Mouse (Mus musculus) regulatory T cell (primary cell): Measurements from ENCODE around the gene Oxnad1.

ENCODE experiments used
- in situ Hi-C: fragments of 300-600 bp; cut with MboI, MseI; formaldehyde crosslinking; loops from one replicate; pipeline ENCODE4 v1.15.1; 2025; ENCODE audit warnings: high pct_unique_total_duplicates

The Oxnad1 gene

DNA sequence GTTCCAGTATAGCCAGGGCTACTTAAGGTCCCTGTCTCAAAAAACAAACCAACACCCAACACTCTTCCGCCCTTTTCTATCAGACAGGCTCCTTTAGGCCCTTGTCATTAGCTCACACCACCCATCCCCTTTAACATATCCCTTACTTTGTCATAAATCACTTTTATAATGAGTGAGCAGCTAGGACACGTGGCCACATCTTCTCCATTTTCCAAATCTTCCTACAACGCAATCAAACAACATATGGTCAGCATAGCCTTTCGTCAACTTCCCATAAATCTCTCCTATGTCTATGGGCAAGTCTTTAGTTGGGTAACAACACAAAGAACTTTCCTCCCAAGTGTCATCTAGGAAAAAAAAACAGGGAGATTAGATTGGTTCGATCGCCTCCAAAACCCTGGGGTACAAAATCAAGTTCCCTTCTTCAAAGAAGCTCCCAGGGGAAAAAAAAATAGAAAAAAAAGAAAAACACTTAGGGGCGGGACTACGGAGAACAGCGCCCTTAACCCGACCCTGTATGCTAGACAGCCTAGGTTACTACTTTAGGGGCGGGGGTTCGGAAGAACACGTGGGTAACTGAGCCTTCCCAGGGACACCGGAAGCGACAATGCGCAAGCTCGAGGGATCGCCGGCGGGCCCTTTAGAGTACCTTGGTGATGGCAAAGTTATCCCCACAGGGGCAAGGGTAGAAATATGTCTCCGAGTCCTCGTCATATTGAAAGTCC lies at the start of gene Oxnad1:
Oxnad1 (plus strand) TSS at position 614 of the 725 bp plus-strand sequence.
- in situ Hi-C loops = loop anchor here (5.0 kb wide), 1 partner anchor 72 kb away; the partner anchor contains the start of gene Ncoa4

DNA sequence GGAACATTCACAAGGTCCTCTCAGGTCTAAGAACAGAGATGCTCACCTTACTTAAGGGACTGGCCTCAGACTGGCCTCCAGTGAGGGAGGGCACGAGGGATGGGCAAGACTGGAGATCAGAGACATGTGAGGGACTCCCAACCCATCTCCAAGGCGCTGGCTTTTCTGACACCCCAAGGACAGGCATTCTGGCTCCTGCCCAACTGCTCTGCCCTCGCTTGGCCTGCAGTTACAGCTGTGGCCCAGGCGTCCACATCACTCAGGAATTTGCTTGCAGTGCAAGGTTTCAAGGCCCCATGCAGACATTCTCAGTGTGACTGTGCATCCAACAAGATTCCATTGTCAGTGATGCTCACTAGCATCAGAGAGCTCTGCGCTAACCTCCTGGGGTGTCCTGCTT lies 48.7 kb upstream of the Oxnad1 start:
- in situ Hi-C loops = no loop called here

DNA sequence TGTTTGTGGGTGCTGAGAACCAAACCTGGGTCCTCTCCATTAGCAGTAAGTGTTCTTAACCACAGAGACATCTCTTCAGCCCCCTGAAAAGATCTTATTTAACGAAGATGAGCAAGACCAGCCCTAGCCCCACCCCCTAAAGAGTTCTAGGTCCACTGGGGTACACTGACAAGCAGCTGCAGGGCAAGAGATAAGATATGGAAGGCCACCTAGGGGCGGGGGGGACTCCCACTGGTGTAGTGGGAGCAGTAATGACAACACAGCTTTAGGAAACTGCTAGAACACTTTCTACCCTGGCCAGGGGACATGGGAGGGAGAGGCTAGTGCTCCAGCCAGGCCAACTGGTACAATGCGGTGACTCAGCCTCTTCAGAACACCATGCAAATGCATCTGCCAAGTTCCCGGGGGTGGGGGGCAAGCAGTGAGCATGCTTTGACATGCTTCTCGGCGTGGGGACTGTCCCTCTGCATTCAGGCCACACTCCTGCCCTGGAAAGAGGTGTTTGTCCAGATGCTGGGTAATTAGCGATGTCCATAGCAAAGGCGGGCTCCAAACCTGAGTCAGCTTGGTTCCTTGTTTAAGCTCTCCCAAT lies 47.4 kb upstream of the Oxnad1 start:
- in situ Hi-C loops = no loop called here

DNA sequence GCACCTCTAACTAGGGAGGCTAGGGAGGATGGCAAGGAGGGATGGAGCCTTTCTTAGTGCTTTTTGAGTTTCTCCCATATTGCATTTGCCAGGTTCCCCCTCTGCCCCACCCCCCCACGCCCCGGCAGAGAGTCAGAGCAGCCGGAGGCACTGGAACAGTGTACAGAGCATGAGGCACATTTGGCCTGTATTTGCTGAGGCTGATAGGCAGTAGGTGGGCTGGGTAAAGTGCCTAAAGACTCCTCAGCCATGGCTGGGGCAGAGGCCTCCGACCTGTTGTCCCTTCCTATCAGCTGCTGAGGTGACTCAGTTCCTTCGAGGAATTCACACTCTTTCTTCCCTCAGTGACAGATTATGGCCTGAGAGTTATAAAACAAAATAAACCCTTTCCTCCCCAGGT lies 43.1 kb upstream of the Oxnad1 start:
- in situ Hi-C loops = no loop called here

DNA sequence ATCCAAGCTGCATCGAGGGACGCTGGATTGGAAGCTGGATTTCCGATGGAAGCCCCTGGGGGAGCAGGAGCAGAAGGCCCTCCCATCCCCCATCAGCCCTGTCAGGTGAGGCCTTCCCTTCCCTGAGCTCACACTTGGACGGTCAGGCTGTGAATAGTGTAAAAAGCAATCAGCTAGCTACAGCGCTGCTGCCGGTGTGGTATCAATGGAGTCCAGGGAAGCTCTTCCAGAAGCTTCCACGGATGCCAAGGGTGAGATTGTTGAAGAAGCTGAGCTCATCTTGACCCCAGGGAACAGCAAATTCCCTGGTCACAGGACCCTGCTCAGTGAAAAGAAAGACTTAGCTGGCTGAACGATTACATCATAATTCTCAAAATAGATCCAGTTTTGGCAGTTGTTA lies 38.8 kb upstream of the Oxnad1 start:
- in situ Hi-C loops = no loop called here

DNA sequence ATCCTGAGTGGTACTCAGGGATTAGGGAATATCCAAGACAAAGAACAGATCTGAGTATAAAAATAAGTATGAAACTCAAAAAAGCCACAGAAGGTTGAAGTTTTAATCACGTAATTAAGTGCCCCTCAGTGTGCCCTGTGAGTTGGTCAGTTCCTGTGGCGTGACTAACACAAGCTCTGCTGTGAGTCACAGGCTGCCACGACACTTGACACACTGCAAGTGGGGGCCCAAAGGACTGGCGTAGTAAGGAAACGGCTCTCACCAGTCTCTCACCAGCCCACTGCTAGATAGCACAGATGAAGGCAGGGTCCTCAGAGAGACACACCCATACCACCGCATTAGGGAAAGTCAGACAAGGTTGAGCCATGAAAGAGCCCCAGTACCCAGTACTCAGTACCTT lies 35.0 kb upstream of the Oxnad1 start:
- in situ Hi-C loops = no loop called here

DNA sequence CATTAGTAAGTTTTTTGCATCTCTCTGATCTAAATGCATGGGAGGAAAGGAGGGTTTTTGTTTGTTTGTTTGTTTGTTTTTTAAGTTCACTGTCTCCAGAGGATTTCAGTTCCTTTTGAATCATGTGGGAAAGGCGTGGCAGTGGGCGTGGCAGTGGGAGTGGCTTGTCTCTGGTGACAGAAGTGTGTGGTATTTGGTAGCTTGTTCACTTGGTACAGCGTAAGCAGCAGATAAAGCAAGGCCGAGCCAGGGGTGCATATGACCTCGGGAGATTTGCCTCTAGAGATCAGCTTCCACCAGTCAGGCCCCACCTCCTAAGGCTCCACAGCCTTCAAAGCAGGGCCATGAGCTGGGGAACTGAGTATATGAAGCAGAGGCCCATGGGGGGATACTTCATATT lies 31.3 kb upstream of the Oxnad1 start:
- in situ Hi-C loops = no loop called here

DNA sequence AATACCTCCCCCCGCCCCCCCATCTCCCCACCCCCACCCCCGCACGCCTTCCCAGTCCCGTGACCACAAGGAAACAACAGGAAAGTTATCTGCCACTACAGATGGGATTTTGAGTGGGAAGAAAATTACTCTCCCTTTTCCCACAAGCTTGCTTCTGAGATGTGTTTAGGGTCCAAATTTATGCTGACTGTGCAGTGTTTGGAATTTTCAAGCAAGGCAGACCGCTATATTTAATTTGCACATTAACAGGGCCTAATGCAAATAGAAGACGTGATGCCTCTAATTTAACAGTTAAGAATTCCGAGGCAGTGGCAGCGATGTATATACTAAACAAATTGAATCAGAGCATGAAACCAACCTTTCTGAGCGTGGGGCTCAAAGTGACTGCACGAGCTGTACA lies 30.4 kb upstream of the Oxnad1 start:
- in situ Hi-C loops = no loop called here

DNA sequence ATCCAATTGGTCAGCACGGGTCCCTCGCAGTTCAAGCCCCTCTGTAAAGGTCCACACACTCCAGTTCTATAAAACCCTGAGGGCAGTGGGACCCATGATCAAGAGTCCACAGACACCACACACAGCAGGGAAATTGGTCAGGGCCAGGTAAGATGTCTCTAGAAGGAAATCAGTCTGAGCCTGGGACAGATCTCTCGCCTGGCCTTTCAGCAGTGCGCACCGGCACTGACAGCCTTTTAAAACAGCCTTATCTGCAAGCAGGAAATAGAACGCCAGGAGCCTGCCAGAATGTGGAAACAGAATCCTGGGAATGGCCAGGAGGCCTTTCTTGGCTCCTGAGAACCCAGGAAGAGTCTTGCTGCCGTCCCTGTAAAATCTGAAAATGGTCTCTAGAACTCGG lies 29.4 kb upstream of the Oxnad1 start:
- in situ Hi-C loops = no loop called here

DNA sequence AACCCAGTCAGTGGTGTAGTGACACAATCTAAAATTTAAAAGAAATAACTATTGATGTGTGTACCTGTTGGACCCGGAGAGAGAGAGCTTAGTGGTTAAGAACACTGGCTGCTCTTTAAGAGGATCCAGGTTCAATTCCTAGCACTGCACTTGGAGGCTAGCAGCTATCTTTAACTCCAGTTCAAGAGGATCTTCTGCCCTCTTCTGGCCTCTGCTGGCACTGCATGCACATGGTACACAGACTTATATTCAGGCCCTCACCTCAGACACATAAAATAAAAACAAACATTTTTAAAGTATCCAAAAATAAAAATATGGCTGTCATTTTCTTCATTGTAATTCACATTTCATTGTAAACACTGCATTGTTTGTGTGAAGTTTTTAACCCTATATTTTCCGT lies 28.5 kb upstream of the Oxnad1 start:
- in situ Hi-C loops = no loop called here

DNA sequence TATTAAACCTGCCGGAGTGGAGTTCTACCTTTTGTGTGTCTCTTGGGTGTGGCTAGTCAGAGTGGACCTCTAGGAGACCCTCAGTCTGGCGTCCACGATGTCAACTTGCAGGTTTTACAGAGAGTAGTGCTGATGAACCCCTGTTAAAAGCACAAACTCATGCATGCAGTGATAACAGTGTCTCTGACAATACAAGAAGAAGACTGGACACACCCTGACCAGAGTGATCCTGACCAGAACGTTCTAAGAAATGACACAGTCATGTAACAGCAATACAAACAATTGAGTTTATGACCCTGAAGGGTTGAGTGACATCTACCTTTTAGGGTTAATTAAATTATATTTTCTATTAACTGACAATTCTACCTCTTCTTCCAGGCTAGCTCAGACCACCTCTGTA lies 27.5 kb upstream of the Oxnad1 start:
- in situ Hi-C loops = no loop called here

DNA sequence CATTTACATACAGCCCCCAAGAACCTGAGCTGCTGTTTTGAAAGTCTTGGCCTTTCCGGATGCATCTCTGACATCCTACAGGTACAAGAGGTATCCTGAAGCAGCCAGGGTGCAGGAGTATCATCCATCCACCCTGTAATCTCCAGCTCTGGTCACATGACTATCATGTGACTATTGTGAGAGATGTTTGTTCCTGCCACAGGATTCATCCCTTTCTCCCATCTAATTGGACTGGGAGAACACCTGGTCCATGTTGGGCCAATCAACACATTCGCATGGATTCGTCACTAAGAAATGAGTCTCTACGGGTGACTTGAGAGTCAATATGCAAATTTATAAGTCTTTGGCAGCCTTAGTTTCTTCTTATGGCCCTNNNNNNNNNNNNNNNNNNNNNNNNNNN lies 23.8 kb upstream of the Oxnad1 start:
- in situ Hi-C loops = no loop called here

DNA sequence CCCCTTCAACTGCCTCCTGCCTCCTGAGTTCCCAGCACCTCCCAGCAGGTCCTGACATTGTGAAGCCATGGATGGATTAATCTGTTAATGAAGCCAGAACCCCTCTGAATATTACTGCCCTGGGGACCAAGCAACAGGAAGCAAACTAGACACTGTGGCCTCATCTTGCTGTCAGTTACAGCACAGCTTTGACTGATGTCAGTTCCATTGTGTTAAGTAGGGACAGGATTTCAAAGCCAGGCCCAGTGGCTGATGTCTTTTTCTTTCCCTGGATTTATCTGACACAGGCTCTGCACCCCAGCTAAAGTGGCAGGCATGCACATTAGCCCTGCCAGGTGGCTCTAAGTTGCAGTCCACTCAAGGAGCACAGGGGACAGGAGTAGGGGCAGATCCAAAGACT lies 12.4 kb upstream of the Oxnad1 start:
- in situ Hi-C loops = loop anchor here (10.0 kb wide), 1 partner anchor 428 kb away; the partner anchor contains the start of genes Btd, Gm49387 and Hacl1

DNA sequence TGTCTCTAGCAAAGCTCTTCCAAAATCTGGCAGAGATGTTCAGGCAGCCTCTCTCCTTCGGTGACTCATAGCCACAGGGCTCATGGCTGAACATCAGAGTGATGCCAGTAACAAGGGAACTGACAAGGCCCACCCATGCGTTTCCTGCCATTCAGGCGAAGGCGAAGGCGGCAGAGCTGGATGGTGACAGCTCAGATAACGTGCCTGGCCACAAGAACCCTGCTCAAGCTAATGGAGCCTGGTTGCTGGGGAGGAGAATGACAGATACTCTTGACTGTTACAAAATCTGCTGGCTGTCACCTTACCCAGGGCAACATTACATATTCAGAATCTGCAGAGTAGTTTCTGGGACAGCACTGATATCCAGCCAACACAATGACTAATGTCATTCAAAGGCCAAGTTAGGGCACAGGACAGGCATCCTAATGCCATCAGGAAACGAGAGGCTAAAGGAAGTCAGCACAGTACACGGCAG lies 11.9 kb upstream of the Oxnad1 start:
- in situ Hi-C loops = loop anchor here (10.0 kb wide), 1 partner anchor 428 kb away; the partner anchor contains the start of genes Btd, Gm49387 and Hacl1

DNA sequence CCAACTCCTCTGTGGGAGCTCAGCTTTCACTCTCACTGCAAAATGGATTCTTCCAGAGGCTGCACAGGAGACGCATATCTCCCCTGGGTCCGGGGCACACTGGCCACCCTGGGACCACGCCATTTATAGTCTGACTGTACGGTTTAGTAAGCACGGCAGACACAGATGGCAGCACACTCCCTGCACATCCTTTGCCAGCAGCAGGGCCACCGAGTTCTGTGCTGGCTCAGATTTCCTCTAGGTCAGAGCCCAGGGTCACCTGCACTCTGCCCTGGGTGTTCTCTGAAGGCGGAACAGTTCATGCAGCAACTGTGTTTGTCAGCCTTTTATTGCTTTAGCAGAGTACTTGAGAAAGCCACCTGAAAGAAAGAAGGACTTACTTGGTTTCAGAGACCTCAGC lies 11.3 kb upstream of the Oxnad1 start:
- in situ Hi-C loops = loop anchor here (10.0 kb wide), 1 partner anchor 429 kb away; the partner anchor contains the start of genes Btd, Gm49387 and Hacl1

DNA sequence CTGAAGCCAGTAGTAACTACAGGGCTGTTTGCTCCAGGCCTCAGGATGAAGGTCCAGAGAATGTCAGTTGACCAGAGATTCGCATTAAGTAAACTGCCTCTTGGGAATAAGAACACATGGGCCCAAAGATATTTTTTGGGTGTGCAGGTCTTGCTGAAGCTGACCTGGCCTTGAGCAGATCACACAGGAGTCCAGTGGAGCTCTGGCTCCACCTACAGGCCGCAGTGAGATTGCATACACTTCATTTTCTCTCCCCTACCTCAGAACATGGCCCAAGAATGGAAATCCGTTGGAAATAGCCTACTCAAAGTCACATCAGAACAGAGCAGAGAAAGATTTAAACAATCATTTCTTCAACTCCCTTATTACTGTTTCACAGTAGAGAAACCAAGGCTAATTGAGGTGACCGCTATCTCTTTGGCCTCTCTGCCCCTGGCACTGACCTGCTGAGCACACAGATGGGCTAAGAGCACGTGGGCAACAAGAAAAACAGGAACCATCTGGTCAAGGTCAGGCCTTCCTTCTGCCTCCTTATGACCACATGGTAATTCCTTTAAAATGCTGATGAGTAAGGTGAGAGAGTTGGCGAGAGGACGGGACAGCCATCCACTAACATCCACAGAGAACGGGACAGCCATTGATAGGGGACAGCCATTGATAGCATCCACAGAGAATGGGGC lies 8.1 kb upstream of the Oxnad1 start:
- in situ Hi-C loops = loop anchor here (5.0 to 10.0 kb wide), 2 partner anchors 280 to 432 kb away; partner anchors contain the start of genes Btd, Gm49387 and Hacl1

DNA sequence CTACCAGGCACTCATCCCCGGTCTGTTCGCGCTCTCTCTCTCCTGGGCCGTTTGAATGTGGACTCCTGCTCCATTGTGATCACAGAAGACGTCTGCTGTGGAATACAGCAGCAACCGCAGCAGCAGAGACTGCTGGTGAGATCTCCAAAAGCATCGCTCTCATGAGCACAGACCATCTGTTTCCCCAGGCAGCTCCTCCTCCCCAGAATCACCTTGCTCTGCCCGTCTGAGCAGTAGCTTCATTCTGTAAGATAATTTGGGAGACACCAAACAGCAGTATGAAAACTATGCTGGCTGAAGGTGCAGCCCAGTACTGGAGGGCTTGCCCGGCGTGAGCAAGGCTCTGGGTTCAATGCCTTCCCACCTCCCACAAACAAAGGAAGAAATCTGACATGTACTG lies 4.1 kb upstream of the Oxnad1 start:
- in situ Hi-C loops = no loop called here

DNA sequence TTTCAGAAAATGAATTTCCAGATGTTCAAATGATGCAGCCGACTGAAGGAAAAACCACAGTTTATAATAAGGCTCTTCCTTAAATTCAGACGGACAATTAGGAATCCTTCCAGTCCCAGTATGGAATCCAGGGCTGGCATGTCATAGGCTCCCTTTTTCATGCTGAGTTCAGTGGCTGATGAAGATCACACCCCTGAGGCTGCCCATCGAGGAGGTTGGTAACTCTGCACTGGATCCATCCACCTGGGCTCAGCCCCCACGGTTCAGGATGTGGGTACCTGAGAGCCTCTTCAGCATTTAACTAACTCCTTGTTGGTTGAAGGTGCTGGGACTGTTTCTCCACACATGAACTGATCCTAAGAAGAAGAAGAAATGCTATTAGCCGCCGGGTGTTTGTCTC lies 2.3 kb upstream of the Oxnad1 start:
- in situ Hi-C loops = no loop called here

DNA sequence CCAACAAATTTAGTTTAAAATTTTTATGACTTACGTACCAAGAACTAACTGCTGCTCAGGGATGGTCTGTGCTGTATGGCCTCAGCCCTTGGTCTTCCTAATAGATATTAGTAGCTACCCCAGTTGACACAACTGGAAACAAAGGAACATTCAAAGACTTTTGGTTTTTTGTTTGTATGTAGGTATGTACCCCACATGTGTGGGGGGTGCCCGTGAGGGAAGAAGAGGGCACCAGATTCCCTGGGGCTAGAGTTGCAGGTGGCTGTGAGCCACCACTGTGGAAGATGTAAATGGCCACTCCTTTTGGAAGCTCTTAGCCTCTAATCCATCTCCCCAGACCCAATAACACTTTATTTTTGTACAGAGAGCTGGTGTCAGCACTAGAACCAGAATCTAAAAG lies 1.7 kb upstream of the Oxnad1 start:
- in situ Hi-C loops = no loop called here

DNA sequence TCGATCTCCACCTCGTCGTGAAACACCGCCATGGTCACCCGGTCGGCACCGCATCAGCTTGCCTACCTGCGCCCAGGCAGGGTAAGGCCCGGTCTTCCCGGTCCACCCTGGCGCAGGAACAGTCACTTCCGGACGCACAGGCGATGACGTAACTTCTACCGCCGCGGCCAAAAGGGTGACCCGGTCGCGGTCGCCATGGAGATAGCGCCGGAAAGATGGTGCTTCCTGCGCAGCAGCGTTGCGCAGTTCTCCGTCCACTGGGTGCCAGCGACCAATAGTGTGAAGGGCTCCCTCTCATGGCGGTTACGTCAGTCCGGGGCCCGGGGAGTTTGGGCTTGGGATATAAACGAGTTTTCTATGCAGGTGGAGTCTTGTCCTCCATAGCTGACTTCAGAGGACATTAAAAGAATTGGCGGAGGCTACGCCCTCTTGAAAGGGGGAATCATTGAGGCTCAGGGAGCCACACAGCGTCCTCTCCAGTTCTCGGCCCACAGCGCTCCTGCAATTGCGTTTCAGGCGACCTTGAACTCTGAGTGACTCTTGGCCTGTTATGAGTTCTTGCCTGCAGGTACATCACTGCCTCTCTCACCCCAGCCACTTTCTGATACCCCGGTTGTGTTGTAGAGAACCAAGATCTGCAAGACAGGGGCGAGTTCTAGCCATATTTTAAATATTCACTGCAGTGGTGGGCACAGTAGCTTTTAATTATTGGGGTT lies 470 bp downstream of the Oxnad1 start, which contains the start of gene Dph3:
Dph3 (minus strand) TSS at position 244 of the 716 bp plus-strand sequence.
- in situ Hi-C loops = loop anchor here (5.0 kb wide), 1 partner anchor 72 kb away; the partner anchor contains the start of gene Ncoa4

DNA sequence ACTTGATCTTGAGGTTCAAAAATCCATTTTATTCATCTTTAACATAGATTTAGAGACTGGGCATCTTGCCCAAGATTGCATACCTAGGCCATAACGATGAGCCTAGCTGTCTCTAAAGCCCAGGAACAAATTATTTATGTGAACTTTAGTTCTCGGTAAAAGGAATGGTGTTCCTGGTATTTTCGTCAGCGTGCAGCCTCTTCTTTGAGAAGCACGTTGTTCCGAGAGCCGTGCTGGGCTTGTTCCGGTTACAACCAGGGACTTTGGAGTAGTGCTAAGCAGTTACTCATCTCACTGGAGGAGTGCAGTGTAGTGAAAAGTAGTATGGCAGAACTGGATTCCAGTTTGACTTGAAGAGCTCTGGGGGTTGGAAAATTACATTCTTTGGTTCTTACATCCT lies 1.1 kb downstream of the Oxnad1 start:
- in situ Hi-C loops = loop anchor here (5.0 kb wide), 1 partner anchor 71 kb away; the partner anchor contains the start of gene Ncoa4
